Mouse (Mus musculus) intestine, postnatal 0 days (tissue): ENCODE measurements around the gene Rhoh. TPM values are rescaled to one million over a fixed set of nuclear protein-coding genes. Genes with fewer than 3 reads are reported as not detected.

ENCODE experiments used
- ATAC-seq: fragments of 200-750 bp; cut with Nextera tagmentation; 2 replicates; pipeline ENCODE4 v1.8.0; 2017; ENCODE audit warnings: mild to moderate bottlenecking, moderate TSS enrichment, moderate library complexity
- H3K27ac ChIP-seq: fragments of 300-500 bp; sonication (generic); 2 replicates; pipeline ENCODE4 v1.5.1; 2014; ENCODE audit warnings: mild to moderate bottlenecking, low read depth, low read length, moderate library complexity
- H3K27me3 ChIP-seq: fragments of 300-500 bp; sonication (generic); replicated peaks from 2 replicates; pipeline ENCODE4 v1.6.1; 2014; ENCODE audit warnings: low read length, mixed read lengths; ENCODE audit not compliant: control insufficient read depth, insufficient read depth
- H3K36me3 ChIP-seq: fragments of 300-500 bp; sonication (generic); 2 replicates; pipeline ENCODE4 v1.6.1; 2014; ENCODE audit warnings: mild to moderate bottlenecking, moderate library complexity; ENCODE audit not compliant: control insufficient read depth, insufficient read depth
- H3K4me1 ChIP-seq: fragments of 300-500 bp; sonication (generic); replicated peaks from 2 replicates; pipeline ENCODE4 v1.6.1; 2014; ENCODE audit warnings: antibody characterized with exemption, low read length, mixed read lengths; ENCODE audit not compliant: control insufficient read depth, insufficient read depth
- H3K4me2 ChIP-seq: fragments of 300-500 bp; sonication (generic); replicated peaks from 2 replicates; pipeline ENCODE4 v1.6.1; 2014; ENCODE audit warnings: low read depth, mild to moderate bottlenecking, moderate library complexity
- H3K4me3 ChIP-seq: fragments of 300-500 bp; sonication (generic); 2 replicates; pipeline ENCODE4 v1.5.1; 2014; ENCODE audit warnings: low read depth, low read length
- H3K9ac ChIP-seq: fragments of 300-500 bp; sonication (generic); 2 replicates; pipeline ENCODE4 v1.6.1; 2014; ENCODE audit warnings: mild to moderate bottlenecking, low read depth, low read length
- H3K9me3 ChIP-seq: fragments of 300-500 bp; sonication (generic); 2 replicates; pipeline ENCODE4 v1.6.1; 2016; ENCODE audit warnings: mixed run types; ENCODE audit not compliant: control insufficient read depth
- CTCF ChIP-seq: sonication (generic); IDR thresholded peaks from 2 replicates; pipeline ENCODE4 v1.5.1; 2016; ENCODE audit warnings: low read depth, mild to moderate bottlenecking, control low read depth, antibody characterized with exemption, moderate library complexity
- WGBS: fragments of 180-500 bp; shearing (Covaris S2); extraction: QIAGEN DNeasy Blood & Tissue Kit; methylation state at CpG from one replicate; pipeline ENCODE4 v1.1.7; 2014; 5-methylcytosine and 5-hydroxymethylcytosine counted together
- polyA plus RNA-seq: library from polyadenylated mRNA; unstranded; fragments of >200 nt; fragmentation: Nextera tagmentation; extraction: Ambion mirVana; gene quantifications from 2 replicates; pipeline ENCODE4 v1.2.1, GENCODE M21; 2015

Gene Rhoh
- polyA plus RNA-seq, 1 experiment from 2014 or later: 0.82 TPM

DNA sequence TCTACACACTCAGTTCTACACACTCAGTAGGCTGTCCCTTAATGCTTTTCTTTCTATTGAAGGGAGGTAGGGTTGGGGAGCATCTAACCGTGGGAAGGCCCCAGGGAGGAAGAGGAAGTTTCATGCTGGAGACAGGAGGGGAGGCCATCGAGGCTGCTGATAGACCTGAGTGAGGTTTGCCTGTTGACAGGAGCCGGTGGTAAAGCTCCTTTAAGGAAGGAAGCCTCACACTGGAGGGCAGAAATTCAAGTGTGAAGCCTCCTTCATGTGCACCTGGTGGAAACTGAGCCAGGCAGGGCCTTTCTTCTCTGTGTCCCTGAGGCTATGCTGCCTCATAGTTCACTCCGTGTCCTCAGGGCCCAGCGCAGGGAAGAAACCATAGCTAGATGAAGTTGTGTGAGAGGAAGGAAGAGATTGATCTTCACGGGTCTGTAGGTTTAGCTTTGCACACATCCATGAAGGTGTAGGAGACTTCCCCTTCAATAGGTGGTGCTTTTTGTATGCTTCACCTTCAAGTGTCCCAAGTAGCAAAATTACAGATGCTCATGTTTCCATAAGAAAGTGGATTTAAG lies 34.2 kb downstream of the Rhoh start:
- H3K4me1 ChIP-seq: no peaks in the 10 kb centered on the region
- no peak for ATAC-seq
- 84% methylated on average over 6 of the region's 6 CpGs for WGBS
- no peak for TF ChIP-seq CTCF
- H3K9ac ChIP-seq: no peak overlapping the region
- no peak overlapping the region for H3K4me2 ChIP-seq
- H3K36me3 ChIP-seq: no peaks in the 10 kb centered on the region
- no peaks in the 10 kb centered on the region for H3K27me3 ChIP-seq
- H3K4me3 ChIP-seq: no peak overlapping the region
- no peak overlapping the region for H3K27ac ChIP-seq
- H3K9me3 ChIP-seq: no peaks in the 10 kb centered on the region

GRCm38 (mm10) chr5:65895764-65896163 lies 34.8 kb downstream of the Rhoh start:
- no peak for TF ChIP-seq CTCF
- Histone ChIP-seq H3K36me3 (no peaks in the 10 kb centered on the region), H3K4me1 (no peaks in the 10 kb centered on the region), H3K9me3 (no peaks in the 10 kb centered on the region), H3K4me2 (no peak overlapping the region), H3K27me3 (no peaks in the 10 kb centered on the region), H3K27ac (no peak overlapping the region), H3K9ac (no peak overlapping the region), H3K4me3 (no peak overlapping the region)
- ATAC-seq: no peak
- WGBS: 82% methylated on average over 7 of the region's 7 CpGs

DNA sequence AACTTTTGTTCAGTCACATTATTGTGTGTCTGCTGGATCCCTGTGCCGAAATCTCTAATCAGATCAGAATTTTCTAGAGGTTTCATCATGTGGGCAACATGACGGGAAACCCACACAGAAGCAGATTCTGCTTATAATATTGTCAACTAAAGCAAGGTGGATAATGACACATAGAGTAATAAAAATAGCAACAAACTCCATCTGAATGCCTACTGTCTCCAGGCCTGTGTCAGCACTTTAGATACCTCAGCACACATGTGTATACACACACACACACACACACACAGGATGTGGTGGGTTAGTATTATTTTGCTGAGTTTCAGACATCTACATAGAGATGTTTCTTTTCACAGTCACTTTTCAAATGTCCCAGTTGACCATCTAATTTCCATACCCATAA lies 36.7 kb downstream of the Rhoh start:
- no peak overlapping the region for H3K9ac ChIP-seq
- no peak for ATAC-seq
- TF ChIP-seq CTCF: no peak
- 88% methylated on average over 2 of the region's 2 CpGs for WGBS
- no peak overlapping the region for H3K4me2 ChIP-seq
- no peaks in the 10 kb centered on the region for H3K36me3 ChIP-seq
- H3K4me3 ChIP-seq: no peak overlapping the region
- no peaks in the 10 kb centered on the region for H3K9me3 ChIP-seq
- H3K27ac ChIP-seq: no peak overlapping the region
- no peaks in the 10 kb centered on the region for H3K27me3 ChIP-seq
- no peaks in the 10 kb centered on the region for H3K4me1 ChIP-seq

DNA sequence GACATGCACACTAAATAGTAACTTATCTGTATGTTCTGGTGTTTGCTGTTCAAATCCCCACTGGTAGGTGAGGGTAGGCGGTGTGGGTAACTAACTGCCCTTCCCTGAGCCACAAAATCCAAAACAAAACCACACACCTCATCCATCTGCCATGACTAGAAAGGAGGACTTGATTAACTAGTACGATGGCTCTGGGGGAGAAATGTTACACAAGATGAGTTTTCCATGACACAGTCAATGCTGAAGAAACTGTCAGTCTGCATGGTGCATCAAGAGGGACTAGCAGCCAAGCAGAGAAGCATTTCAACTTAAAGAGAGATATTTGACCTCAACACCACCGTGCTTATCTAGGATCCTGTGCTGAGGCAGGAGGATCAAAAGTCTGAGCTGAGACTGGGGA lies 37.7 kb downstream of the Rhoh start:
- H3K36me3 ChIP-seq: no peaks in the 10 kb centered on the region
- H3K27ac ChIP-seq: no peak overlapping the region
- H3K27me3 ChIP-seq: no peaks in the 10 kb centered on the region
- WGBS: 83% methylated on average over 3 of the region's 3 CpGs
- no peak overlapping the region for H3K9ac ChIP-seq
- no peaks in the 10 kb centered on the region for H3K4me1 ChIP-seq
- H3K9me3 ChIP-seq: 0 out of 2 replicates have a peak, but pooled peaks cover 4% of the 10 kb centered on the region
- no peak for ATAC-seq
- no peak overlapping the region for H3K4me2 ChIP-seq
- H3K4me3 ChIP-seq: no peak overlapping the region
- TF ChIP-seq CTCF: no peak

- no peak for TF ChIP-seq CTCF
- ATAC-seq: no peak
- WGBS: 85% methylated on average over 6 of the region's 6 CpGs
- Histone ChIP-seq H3K4me3 (no peak overlapping the region), H3K9ac (no peak overlapping the region), H3K4me2 (no peak overlapping the region), H3K9me3 (0 out of 2 replicates have a peak, but pooled peaks cover 7% of the 10 kb centered on the region), H3K27ac (no peak overlapping the region), H3K27me3 (no peaks in the 10 kb centered on the region), H3K4me1 (no peaks in the 10 kb centered on the region), H3K36me3 (no peaks in the 10 kb centered on the region)
These were observed 39.1 kb downstream of the Rhoh start for GRCm38 (mm10) chr5:65900113-65900512.

DNA sequence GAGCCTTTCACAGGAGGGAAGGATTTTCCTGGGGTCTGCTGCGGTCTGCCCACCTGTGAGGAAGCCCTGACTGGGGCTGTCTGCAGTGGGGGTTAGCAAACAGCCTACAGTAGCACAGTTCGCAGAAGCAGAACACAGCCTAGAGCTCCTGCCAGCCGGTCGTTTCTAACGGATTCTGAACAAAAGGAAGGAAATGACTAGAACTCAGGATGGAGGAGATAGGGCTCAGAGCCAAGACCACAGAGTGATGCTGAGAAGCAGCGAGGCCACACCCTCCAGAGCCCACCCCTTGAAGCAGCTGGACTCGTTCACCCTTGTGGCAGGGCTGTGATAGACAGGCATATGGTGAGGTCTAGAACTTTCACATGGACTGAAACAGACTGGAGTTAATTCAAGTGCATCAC lies 39.9 kb downstream of the Rhoh start:
- TF ChIP-seq CTCF: peak; percentile 22; the same call in 1 of the 2 replicates
- ATAC-seq: no peak

GRCm38 (mm10) chr5:65901868-65902418 lies 40.9 kb downstream of the Rhoh start:
- TF ChIP-seq CTCF: no peak
- 82% methylated on average over 10 of the region's 10 CpGs for whole genome bisulfite sequencing
- ATAC-seq: no peak

More for the DNA sequence above, 39.9 kb downstream of the Rhoh start:
- 0 out of 2 replicates have a peak, but pooled peaks cover 7% of the 10 kb centered on the region for H3K9me3 ChIP-seq
- no peak overlapping the region for H3K4me2 ChIP-seq
- WGBS: 38% methylated on average over 7 of the region's 7 CpGs
- H3K27me3 ChIP-seq: no peaks in the 10 kb centered on the region
- no peaks in the 10 kb centered on the region for H3K4me1 ChIP-seq
- no peak overlapping the region for H3K9ac ChIP-seq
- no peak overlapping the region for H3K27ac ChIP-seq
- H3K36me3 ChIP-seq: no peaks in the 10 kb centered on the region
- no peak overlapping the region for H3K4me3 ChIP-seq

More at GRCm38 (mm10) chr5:65901868-65902418, 40.9 kb downstream of the Rhoh start:
- Histone ChIP-seq H3K36me3 (no peaks in the 10 kb centered on the region), H3K27ac (no peak overlapping the region), H3K4me1 (no peaks in the 10 kb centered on the region), H3K9ac (no peak overlapping the region), H3K27me3 (no peaks in the 10 kb centered on the region), H3K4me2 (no peak overlapping the region), H3K4me3 (no peak overlapping the region), H3K9me3 (0 out of 2 replicates have a peak, but pooled peaks cover 7% of the 10 kb centered on the region)
